Mouse (Mus musculus): ENCODE results near the gene Sh3d21. TPM values are rescaled to one million over a fixed set of nuclear protein-coding genes. Genes with fewer than 3 reads are reported as not detected.

Gene Sh3d21
- polyA plus RNA-seq, 1 experiment, result not detected

DNA sequence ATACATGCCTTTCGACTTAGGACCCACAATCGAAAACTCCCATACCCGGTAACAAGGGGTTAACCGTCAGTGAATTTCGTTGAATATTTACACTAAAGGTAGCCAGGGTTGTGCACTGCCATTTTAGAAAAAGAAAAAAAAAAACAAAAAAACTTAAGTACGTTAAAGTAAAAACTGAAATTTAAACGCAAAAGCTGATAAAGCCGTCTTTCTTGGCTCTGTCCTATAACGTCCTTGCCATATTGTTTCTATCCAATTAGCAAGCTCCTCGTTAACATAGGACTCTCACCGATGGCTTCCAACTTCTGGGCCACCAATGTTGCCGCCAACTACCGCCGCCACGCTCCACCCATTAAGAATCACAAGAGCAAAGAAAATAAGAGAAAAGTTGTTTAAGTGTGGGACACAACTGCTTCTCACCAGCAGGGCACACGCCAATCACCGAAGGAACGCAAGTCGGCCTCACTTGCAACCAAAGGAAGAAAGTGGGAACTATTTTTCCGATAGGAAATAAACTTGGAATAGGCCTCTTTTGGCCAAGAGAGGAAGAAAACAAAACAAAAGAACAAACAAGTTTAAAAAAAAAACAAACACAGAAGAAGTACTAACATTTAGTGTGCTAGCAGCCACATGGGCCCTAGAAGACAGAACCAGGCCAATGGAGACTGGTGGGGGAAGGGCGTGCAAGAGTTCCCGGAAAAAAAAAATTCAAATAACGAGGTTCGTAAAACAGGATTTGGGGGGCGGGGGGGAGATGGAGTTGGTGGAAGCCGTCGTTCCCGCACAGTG is 38.4 kb upstream of the Sh3d21 start:
- under 1% methylated on average over 28 of the region's 28 CpGs for WGBS
- H3K27ac ChIP-seq (ENCODE audit: control insufficient read depth, insufficient read depth, low read depth, low read length, poor library complexity), result peak overlapping the region; percentile 93
- H3K4me3 ChIP-seq (replicated peaks; ENCODE audit: control insufficient read depth, low read depth, low read length), result peak overlapping the region; percentile 82
- peaks cover 10% of the 10 kb centered on the region for H3K4me1 ChIP-seq (ENCODE audit: control insufficient read depth, insufficient read depth, low read length)
- TF ChIP-seq POLR2A (IDR thresholded peaks at IDR 0.05; ENCODE audit: borderline replicate concordance, control insufficient read depth, low read depth, low read length) (no peak), CTCF (IDR thresholded peaks at IDR 0.05; ENCODE audit: control insufficient read depth, insufficient read depth, low read length) (peak; percentile 16; the same call in 1 of the 2 replicates)

DNA sequence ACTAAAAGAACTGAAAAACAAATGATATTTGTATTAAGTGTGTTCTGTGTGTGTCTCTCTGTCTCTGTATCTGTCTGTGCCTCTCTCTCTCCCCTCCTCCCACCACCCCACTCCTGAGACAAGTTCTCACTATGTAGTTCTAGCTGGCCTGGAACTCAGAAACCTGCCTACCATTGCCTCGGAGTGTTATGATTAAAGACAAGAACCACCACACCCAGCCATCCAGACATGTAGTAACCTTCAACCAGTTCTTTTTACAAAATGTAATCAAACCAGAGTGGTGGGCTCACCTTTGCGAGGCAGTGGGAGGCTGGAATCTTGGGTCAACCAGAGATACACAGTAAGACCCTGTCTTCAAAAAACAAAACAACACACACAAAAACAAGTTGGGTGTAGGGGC is 37.4 kb upstream of the Sh3d21 start:
- 26% methylated on average over 2 of the region's 2 CpGs for WGBS

DNA sequence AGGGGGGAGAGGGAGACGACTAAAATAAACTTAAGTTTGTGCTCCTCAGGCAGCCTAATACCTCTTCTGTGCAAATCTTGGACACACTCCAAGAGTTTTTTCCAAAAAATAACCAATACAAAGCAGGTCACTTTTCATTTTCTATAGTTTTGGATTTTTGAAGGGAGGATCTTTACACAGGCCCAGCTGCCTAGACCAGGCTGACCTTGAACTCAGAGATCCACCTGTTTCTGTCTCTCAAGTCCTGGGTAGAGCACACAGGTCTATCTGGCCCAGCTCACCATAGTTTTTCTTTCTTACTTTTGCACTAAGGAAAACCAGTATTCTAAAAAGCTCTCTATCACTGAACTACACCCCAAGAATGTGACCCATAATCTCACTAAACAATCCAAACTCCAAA is 36.7 kb upstream of the Sh3d21 start:
- peaks cover 10% of the 10 kb centered on the region for H3K4me1 ChIP-seq (ENCODE audit: control insufficient read depth, insufficient read depth, low read length)
- peak overlapping the region; percentile 16 for H3K4me3 ChIP-seq (replicated peaks; ENCODE audit: control insufficient read depth, low read depth, low read length)
- 31% methylated on average over 1 of the region's 1 CpGs for WGBS
- TF ChIP-seq POLR2A (IDR thresholded peaks at IDR 0.05; ENCODE audit: borderline replicate concordance, control insufficient read depth, low read depth, low read length) (no peak), CTCF (IDR thresholded peaks at IDR 0.05; ENCODE audit: control insufficient read depth, insufficient read depth, low read length) (no peak)
- H3K27ac ChIP-seq (ENCODE audit: control insufficient read depth, insufficient read depth, low read depth, low read length, poor library complexity), result no peak overlapping the region

More for the DNA sequence above, 37.4 kb upstream of the Sh3d21 start:
- Histone ChIP-seq H3K4me3 (replicated peaks; ENCODE audit: control insufficient read depth, low read depth, low read length) (peak overlapping the region; percentile 62), H3K27ac (ENCODE audit: control insufficient read depth, insufficient read depth, low read depth, low read length, poor library complexity) (no peak overlapping the region), H3K4me1 (ENCODE audit: control insufficient read depth, insufficient read depth, low read length) (peaks cover 10% of the 10 kb centered on the region)
- TF ChIP-seq CTCF (IDR thresholded peaks at IDR 0.05; ENCODE audit: control insufficient read depth, insufficient read depth, low read length), result no peak

DNA sequence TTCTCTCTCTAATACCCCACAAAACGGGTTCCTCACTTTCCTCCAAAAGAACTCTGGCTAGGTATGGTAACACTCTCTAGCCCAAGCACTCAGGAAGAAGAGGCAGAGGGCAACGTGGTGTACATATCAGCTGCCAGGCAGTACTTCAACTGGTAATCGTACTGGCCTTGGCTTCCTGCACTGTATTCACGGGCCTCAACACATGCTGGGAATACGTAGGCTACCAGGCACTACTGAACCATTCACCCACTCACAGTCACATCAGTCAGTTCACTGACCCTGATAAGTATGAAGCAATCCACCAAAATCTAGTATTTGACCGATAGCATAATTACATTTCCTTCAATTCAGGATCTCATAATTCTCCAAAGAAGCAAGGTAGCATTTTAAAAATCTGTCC is 36.3 kb upstream of the Sh3d21 start:
- H3K4me1 ChIP-seq (ENCODE audit: control insufficient read depth, insufficient read depth, low read length), result peaks cover 10% of the 10 kb centered on the region

DNA sequence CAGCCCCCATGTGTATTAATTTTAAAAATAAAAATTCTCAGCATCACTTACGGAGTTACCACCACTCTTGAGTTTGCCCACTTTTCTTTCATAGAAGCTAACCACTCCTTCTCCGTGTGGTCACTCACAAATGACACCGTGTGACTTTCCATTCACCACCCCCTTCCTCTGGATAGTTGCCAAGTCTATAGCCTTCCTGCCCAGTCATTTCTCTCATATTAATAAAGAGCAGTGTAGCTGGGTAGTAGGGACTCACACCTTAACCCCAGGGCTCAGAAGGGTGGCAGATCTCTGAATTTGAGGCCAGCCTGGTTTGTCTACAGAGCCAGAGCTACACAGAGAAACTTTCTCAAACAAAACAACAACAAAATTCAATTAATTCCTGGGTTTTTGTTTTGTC is 34.2 kb upstream of the Sh3d21 start:
- 42% methylated on average over 3 of the region's 3 CpGs for WGBS
- no peak for TF ChIP-seq CTCF (IDR thresholded peaks at IDR 0.05; ENCODE audit: control insufficient read depth, insufficient read depth, low read length)
- no peak for TF ChIP-seq POLR2A (IDR thresholded peaks at IDR 0.05; ENCODE audit: borderline replicate concordance, control insufficient read depth, low read depth, low read length)
- H3K27ac ChIP-seq (ENCODE audit: control insufficient read depth, insufficient read depth, low read depth, low read length, poor library complexity), result no peak overlapping the region
- no peak overlapping the region for H3K4me3 ChIP-seq (replicated peaks; ENCODE audit: control insufficient read depth, low read depth, low read length)
- peaks cover 5% of the 10 kb centered on the region for H3K4me1 ChIP-seq (ENCODE audit: control insufficient read depth, insufficient read depth, low read length)

More for the DNA sequence above, 36.3 kb upstream of the Sh3d21 start:
- H3K4me3 ChIP-seq (replicated peaks; ENCODE audit: control insufficient read depth, low read depth, low read length), result peak overlapping the region; percentile 37
- TF ChIP-seq POLR2A (IDR thresholded peaks at IDR 0.05; ENCODE audit: borderline replicate concordance, control insufficient read depth, low read depth, low read length) (no peak), CTCF (IDR thresholded peaks at IDR 0.05; ENCODE audit: control insufficient read depth, insufficient read depth, low read length) (no peak)
- no peak overlapping the region for H3K27ac ChIP-seq (ENCODE audit: control insufficient read depth, insufficient read depth, low read depth, low read length, poor library complexity)
- 26% methylated on average over 6 of the region's 6 CpGs for WGBS

DNA sequence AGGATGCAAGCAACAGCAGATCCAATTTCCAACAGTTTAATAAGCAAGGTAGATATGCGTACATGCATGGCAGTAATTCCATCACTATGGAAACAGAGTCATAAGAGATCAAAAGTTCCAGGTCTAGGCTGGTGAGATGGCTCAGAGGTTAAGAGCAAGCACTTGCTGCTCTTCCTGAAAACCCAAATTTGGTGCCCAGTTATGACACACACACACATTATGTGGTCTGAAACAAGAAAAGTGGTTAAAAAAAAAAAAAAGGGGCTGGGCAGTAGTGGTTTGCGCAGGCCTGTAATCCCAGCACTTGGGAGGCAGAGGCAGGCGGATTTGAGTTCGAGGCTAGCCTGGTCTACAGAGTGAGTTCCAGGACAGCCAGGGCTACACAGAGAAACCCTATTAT is 31.6 kb upstream of the Sh3d21 start:
- no peak overlapping the region for H3K27ac ChIP-seq (ENCODE audit: control insufficient read depth, insufficient read depth, low read depth, low read length, poor library complexity)
- WGBS, result 64% methylated on average over 4 of the region's 4 CpGs
- TF ChIP-seq POLR2A (IDR thresholded peaks at IDR 0.05; ENCODE audit: borderline replicate concordance, control insufficient read depth, low read depth, low read length) (no peak), CTCF (IDR thresholded peaks at IDR 0.05; ENCODE audit: control insufficient read depth, insufficient read depth, low read length) (no peak)
- peaks cover 2% of the 10 kb centered on the region for H3K4me1 ChIP-seq (ENCODE audit: control insufficient read depth, insufficient read depth, low read length)
- H3K4me3 ChIP-seq (replicated peaks; ENCODE audit: control insufficient read depth, low read depth, low read length), result no peak overlapping the region

DNA sequence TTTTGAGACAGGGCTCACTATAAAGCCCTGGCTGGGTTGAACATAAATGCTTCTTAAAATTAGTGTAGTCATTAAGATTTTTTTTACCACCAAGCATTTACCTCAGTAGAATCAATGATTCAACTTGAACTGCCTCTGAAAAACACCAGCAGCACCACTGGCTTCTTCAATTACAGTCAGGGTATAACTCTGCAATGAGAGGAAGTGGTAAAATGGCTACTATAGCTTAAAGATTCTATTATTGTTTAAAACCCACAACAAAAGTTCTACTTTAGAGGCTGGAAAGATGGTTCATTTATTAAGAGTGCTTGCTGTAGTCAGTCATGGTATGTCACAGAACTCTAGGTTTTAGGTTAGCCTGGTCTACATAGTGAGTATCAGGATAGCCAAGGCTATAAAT is 30.9 kb upstream of the Sh3d21 start:
- Histone ChIP-seq H3K27ac (ENCODE audit: control insufficient read depth, insufficient read depth, low read depth, low read length, poor library complexity) (no peak overlapping the region), H3K4me1 (ENCODE audit: control insufficient read depth, insufficient read depth, low read length) (no peaks in the 10 kb centered on the region; the same call in 1 of the 2 replicates), H3K4me3 (replicated peaks; ENCODE audit: control insufficient read depth, low read depth, low read length) (no peak overlapping the region)
- no peak for TF ChIP-seq POLR2A (IDR thresholded peaks at IDR 0.05; ENCODE audit: borderline replicate concordance, control insufficient read depth, low read depth, low read length)
- TF ChIP-seq CTCF (IDR thresholded peaks at IDR 0.05; ENCODE audit: control insufficient read depth, insufficient read depth, low read length), result no peak

DNA sequence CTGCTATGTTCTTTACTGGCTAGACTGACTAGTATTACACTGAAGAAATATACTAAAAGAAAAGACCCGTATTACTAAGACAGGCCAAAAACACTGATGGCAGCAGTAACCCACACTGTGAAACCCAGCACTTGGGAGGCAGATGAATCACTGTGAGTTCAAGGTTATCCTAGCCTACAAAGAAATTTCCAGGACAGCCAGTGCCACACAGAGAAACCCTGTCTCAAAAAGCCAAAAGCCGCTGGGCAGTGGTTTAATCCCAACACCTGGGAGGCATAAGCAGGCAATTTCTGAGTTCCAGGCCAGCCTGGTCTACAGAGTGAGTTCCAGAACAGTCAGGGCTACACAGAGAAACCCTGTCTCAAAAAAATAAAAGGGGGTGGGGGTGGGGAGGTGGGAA is 27.3 kb upstream of the Sh3d21 start:
- no peak overlapping the region for H3K27ac ChIP-seq (ENCODE audit: control insufficient read depth, insufficient read depth, low read depth, low read length, poor library complexity)
- 94% methylated on average over 2 of the region's 2 CpGs for WGBS
- TF ChIP-seq CTCF (IDR thresholded peaks at IDR 0.05; ENCODE audit: control insufficient read depth, insufficient read depth, low read length) (no peak), POLR2A (IDR thresholded peaks at IDR 0.05; ENCODE audit: borderline replicate concordance, control insufficient read depth, low read depth, low read length) (no peak)
- no peak overlapping the region for H3K4me3 ChIP-seq (replicated peaks; ENCODE audit: control insufficient read depth, low read depth, low read length)
- H3K4me1 ChIP-seq (ENCODE audit: control insufficient read depth, insufficient read depth, low read length), result no peaks in the 10 kb centered on the region
